Mouse (Mus musculus): Measurements from ENCODE around the gene Eya2. TPM values are rescaled to one million over a fixed set of nuclear protein-coding genes. Genes with fewer than 3 reads are reported as not detected.
A peak's percentile ranks its signal among the peaks of the same experiment; 100 is the strongest.

The Eya2 gene
- polyA plus RNA-seq, 1 experiment: 0.12 TPM

DNA sequence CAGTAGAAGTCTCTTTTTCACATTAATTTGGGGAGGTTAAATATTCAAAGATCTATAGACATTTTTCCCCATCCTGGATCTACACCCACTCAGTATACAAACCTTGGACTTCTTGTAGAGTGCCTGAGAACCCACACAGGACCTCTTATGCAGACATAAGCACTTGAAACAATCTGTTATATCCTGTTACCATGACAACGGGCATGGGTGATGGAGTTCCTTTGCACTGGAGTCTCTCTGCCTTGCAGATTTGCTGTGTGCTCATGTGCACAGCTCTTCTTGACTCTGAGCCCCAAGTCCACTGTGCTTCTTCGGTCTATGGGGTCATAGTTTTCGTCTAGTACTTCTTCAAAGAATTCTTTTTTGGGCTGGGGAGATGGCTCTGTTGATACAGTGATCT, 96.2 kb downstream of the Eya2 start:
- Histone ChIP-seq H3ac (ENCODE audit: control insufficient read depth, insufficient read length) (no peak overlapping the region), H3K4me2 (ENCODE audit: low read depth) (no peak overlapping the region), H3K79me2 (ENCODE audit: control insufficient read depth, insufficient read depth) (no peaks in the 10 kb centered on the region), H3K4me3 (no peak overlapping the region), H3K36me3 (ENCODE audit: control insufficient read depth, insufficient read depth) (no peaks in the 10 kb centered on the region), H3K27me3 (ENCODE audit: control insufficient read depth, insufficient read depth, insufficient read length) (peaks cover 9% of the 10 kb centered on the region)
- TF ChIP-seq MAX (IDR thresholded peaks at IDR 0.05; ENCODE audit: low read depth) (no peak), TCF12 (IDR thresholded peaks at IDR 0.05; ENCODE audit: insufficient read depth, poor library complexity, severe bottlenecking) (no peak)

DNA sequence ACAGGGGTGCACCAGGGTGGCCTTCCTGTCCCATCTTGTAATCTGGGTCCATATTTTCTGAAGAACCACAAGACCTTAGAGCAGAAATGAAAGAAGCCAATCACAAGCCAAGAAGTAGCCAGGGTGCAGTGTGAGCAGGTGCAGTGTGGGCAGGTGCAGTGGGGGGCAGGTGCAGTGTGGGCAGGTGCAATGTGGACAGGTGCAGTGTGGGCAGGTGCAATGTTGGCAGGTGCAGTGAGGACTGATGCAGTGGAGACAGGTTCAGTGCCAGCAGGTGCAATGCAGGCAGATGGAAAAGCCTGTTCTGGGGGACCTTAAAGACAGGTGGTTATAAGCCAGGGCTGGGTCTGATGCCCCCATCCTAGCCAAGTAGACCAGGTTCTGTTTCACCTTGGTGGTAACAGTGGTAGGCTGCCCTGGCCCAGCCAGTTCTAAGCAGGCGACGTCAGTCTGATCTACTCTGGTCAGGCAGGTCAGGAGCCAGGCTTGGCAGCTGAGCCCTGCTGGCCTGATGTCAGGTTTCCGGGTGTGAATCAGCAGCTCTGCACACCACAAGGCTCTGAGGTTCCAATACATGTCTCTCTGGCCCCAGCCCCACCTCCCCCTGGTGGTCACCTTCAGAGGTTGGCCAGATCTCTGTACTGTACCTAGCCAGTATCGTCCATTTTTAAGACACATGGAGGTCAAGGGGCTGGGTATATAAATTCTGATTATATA, 98.3 kb downstream of the Eya2 start:
- H3K27me3 ChIP-seq (ENCODE audit: control insufficient read depth, insufficient read depth, insufficient read length): peaks cover 17% of the 10 kb centered on the region
- H3K4me3 ChIP-seq: no peak overlapping the region
- H3ac ChIP-seq (ENCODE audit: control insufficient read depth, insufficient read length): no peak overlapping the region
- no peaks in the 10 kb centered on the region for H3K36me3 ChIP-seq (ENCODE audit: control insufficient read depth, insufficient read depth)
- H3K4me2 ChIP-seq (ENCODE audit: low read depth): no peak overlapping the region
- no peaks in the 10 kb centered on the region for H3K79me2 ChIP-seq (ENCODE audit: control insufficient read depth, insufficient read depth)
- TF ChIP-seq MYOD1 (IDR thresholded peaks at IDR 0.05; ENCODE audit: control insufficient read depth in 1 of 3, insufficient read length in 2 of 3, low read depth in 2 of 3) (peak in 2 of 3 experiments; percentile 77 to 78), POLR2A (IDR thresholded peaks at IDR 0.05; ENCODE audit: insufficient read length, low read depth) (no peak), E2F4 (IDR thresholded peaks at IDR 0.05; ENCODE audit: insufficient read depth) (no peak), SRF (IDR thresholded peaks at IDR 0.05; ENCODE audit: control insufficient read depth, insufficient read length, low read depth) (no peak), REST (IDR thresholded peaks at IDR 0.05; ENCODE audit: insufficient read depth, insufficient read length) (no peak), CEBPB (IDR thresholded peaks at IDR 0.05; ENCODE audit: insufficient read depth, poor library complexity, severe bottlenecking) (no peak), POLR2AphosphoS2 (IDR thresholded peaks at IDR 0.05; ENCODE audit: insufficient read length, low read depth) (no peak), TCF3 (IDR thresholded peaks at IDR 0.05; ENCODE audit: insufficient read length, low read depth) (peak; percentile 86), MAX (IDR thresholded peaks at IDR 0.05; ENCODE audit: low read depth) (no peak), MYOG (IDR thresholded peaks at IDR 0.05; ENCODE audit: control insufficient read depth in 1 of 3, insufficient read depth in 1 of 3, insufficient read length in 2 of 3, low read depth in 2 of 3) (peak in 2 of 3 experiments; percentile 84 to 93), TCF12 (IDR thresholded peaks at IDR 0.05; ENCODE audit: insufficient read depth, poor library complexity, severe bottlenecking) (no peak), USF1 (IDR thresholded peaks at IDR 0.05; ENCODE audit: low read depth) (no peak)

DNA sequence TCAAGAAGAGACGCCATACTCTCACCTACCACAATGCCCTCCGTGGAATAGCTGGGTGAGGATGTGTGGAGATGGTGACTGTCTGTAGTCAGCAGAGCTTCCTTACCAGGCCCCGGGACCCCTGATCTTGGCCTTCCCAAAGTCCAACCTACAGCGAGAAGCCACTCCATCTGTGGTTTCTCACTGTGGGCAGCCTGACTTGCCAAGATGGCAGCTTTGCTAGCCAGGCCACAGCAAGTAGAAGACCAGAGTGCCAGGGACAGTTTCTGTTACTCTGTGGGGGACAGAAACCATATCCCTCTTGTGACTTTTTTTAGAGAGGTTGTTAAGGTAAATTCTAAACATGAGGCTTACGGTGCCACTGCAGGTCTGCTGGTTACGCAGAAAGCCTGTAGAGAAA, 99.9 kb downstream of the Eya2 start:
- H3K27me3 ChIP-seq (ENCODE audit: control insufficient read depth, insufficient read depth, insufficient read length): peaks cover 27% of the 10 kb centered on the region
- H3K4me3 ChIP-seq: no peak overlapping the region
- no peak overlapping the region for H3K4me2 ChIP-seq (ENCODE audit: low read depth)
- H3K36me3 ChIP-seq (ENCODE audit: control insufficient read depth, insufficient read depth): no peaks in the 10 kb centered on the region
- H3K79me2 ChIP-seq (ENCODE audit: control insufficient read depth, insufficient read depth): no peaks in the 10 kb centered on the region
- H3ac ChIP-seq (ENCODE audit: control insufficient read depth, insufficient read length): no peak overlapping the region
- TF ChIP-seq CEBPB (IDR thresholded peaks at IDR 0.05; ENCODE audit: insufficient read depth, poor library complexity, severe bottlenecking): no peak
- no peak for TF ChIP-seq REST (IDR thresholded peaks at IDR 0.05; ENCODE audit: insufficient read depth, insufficient read length)
- TF ChIP-seq TCF12 (IDR thresholded peaks at IDR 0.05; ENCODE audit: insufficient read depth, poor library complexity, severe bottlenecking): no peak
- no peak for TF ChIP-seq E2F4 (IDR thresholded peaks at IDR 0.05; ENCODE audit: insufficient read depth)
- no peak for TF ChIP-seq USF1 (IDR thresholded peaks at IDR 0.05; ENCODE audit: low read depth)
- no peak for TF ChIP-seq MAX (IDR thresholded peaks at IDR 0.05; ENCODE audit: low read depth)
- no peak for TF ChIP-seq POLR2A (IDR thresholded peaks at IDR 0.05; ENCODE audit: insufficient read length, low read depth)
- TF ChIP-seq POLR2AphosphoS2 (IDR thresholded peaks at IDR 0.05; ENCODE audit: insufficient read length, low read depth): no peak
- TF ChIP-seq MYOG (IDR thresholded peaks at IDR 0.05; ENCODE audit: control insufficient read depth in 1 of 3, insufficient read depth in 1 of 3, insufficient read length in 2 of 3, low read depth in 2 of 3): no peak

DNA sequence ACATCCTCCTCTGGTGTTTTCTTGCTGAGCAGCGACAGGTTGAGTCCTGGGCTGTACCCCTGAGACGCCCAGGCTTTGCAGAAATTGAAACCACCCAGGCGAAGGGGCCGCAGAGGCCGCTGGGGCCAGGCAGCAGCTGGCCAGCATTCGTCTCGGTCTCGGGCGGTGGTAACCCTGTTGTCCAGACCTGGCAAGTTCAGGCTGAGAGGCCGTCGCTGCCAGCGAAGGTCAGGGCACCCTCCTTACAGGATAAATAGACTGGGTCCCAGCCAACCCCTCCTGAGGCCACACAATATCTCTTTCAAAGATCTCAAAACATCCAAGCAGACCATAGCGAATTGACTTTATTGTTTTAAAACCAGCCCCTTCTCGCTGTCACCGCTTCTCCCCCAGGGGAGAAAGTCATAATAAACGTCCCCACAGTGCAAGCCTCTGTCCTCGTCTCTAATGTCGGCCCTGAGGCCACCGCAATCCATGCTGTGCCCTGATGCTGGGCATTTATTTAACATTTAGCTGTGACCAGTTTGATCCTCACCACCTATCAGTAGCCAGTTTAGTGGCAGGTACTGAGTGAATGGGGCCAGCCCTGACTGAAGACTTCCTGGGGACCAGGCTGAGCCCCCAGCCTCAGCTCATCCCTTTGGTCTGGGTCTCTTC, 105.5 kb downstream of the Eya2 start:
- H3K79me2 ChIP-seq (ENCODE audit: control insufficient read depth, insufficient read depth): no peaks in the 10 kb centered on the region
- no peak overlapping the region for H3ac ChIP-seq (ENCODE audit: control insufficient read depth, insufficient read length)
- H3K4me2 ChIP-seq (ENCODE audit: low read depth): no peak overlapping the region
- no peak overlapping the region for H3K4me3 ChIP-seq
- TF ChIP-seq POLR2AphosphoS2 (IDR thresholded peaks at IDR 0.05; ENCODE audit: insufficient read length, low read depth): no peak
- peak in 1 of 3 experiments; percentile 5 for TF ChIP-seq MYOG (IDR thresholded peaks at IDR 0.05; ENCODE audit: control insufficient read depth in 1 of 3, insufficient read depth in 1 of 3, insufficient read length in 2 of 3, low read depth in 2 of 3)
- no peak for TF ChIP-seq MYOD1 (IDR thresholded peaks at IDR 0.05; ENCODE audit: control insufficient read depth in 1 of 3, insufficient read length in 2 of 3, low read depth in 2 of 3)
- peaks cover 58% of the 10 kb centered on the region for H3K27me3 ChIP-seq (ENCODE audit: control insufficient read depth, insufficient read depth, insufficient read length)
- H3K36me3 ChIP-seq (ENCODE audit: control insufficient read depth, insufficient read depth): no peaks in the 10 kb centered on the region

DNA sequence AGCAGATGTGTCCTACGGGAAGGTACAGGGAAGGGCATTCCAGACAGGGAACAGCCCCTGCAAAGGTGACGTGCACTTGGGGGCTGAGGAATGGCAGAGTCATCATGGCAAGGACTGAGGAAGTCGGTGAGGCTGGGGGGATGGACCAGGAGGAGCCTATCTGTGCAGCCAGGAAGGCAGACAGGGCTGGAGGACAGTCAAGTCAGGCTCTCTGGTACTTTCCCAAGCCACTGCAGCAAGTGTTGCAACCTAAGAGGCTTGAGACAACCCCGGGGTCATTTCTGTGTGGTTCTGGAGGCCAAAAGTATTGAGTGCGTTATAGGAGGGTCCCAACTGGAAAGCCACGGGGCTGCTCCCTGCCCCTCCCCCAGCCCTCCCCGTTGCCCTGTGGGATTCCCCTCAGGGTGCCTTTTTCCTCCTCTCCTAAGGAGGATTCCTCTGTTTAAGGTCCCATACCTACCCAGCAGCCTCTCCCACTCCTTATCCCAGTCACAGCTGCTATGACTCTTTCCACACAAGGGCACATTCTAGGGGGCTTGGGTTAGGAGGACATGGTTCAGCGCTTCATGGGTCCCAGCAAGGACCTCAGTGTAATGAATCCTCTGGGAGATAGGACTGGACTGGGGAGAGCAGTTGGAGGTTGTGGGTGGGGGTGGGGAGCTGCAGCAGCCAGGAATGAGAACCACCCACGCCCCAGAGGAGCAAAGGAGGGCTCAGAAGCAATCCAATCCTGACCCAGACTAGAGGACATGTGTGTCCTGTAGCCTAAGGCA, 108.4 kb downstream of the Eya2 start:
- TF ChIP-seq MYOG (IDR thresholded peaks at IDR 0.05; ENCODE audit: control insufficient read depth in 1 of 3, insufficient read depth in 1 of 3, insufficient read length in 2 of 3, low read depth in 2 of 3): no peak
- TF ChIP-seq E2F4 (IDR thresholded peaks at IDR 0.05; ENCODE audit: insufficient read depth): no peak
- no peak for TF ChIP-seq POLR2AphosphoS2 (IDR thresholded peaks at IDR 0.05; ENCODE audit: insufficient read length, low read depth)
- TF ChIP-seq POLR2A (IDR thresholded peaks at IDR 0.05; ENCODE audit: insufficient read length, low read depth): no peak
- H3K36me3 ChIP-seq (ENCODE audit: control insufficient read depth, insufficient read depth): no peaks in the 10 kb centered on the region
- H3K27me3 ChIP-seq (ENCODE audit: control insufficient read depth, insufficient read depth, insufficient read length): peaks cover 53% of the 10 kb centered on the region
- no peaks in the 10 kb centered on the region for H3K79me2 ChIP-seq (ENCODE audit: control insufficient read depth, insufficient read depth)
- H3K4me3 ChIP-seq: no peak overlapping the region
- no peak overlapping the region for H3ac ChIP-seq (ENCODE audit: control insufficient read depth, insufficient read length)
- no peak overlapping the region for H3K4me2 ChIP-seq (ENCODE audit: low read depth)
